Mouse (Mus musculus): ENCODE data around the gene Olfr1191-ps1.
"Not testable (repeated sequence)": the region's sequence is repeated elsewhere in the genome, so short reads cannot be mapped to it uniquely, and the experiment has no call there.

Olfr1191-ps1 gene

DNA sequence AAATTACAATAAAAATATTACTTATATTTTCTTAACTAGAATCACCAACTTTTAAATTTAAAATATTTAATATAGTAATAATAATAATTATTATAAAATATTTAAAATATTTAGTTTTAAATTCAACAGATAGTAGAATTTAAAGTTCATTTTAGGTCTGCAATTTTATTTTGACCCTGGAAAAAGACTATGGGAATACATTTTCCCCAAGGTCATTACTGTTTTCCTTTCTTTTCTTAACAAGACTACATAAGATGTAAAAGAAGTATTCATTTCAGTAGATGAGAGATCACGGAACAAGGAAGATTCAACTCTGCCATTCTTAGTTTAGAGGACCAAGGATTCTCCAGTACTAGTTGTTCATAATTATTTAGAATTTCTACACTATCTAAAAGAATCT lies at the start of gene Olfr1191-ps1:
TSS of gene Olfr1191-ps1 (plus strand) at position 301 of the 400 bp plus-strand sequence.
- DNase-seq (ENCODE audit: low spot score in 2 of 2): not testable (repeated sequence)

DNA sequence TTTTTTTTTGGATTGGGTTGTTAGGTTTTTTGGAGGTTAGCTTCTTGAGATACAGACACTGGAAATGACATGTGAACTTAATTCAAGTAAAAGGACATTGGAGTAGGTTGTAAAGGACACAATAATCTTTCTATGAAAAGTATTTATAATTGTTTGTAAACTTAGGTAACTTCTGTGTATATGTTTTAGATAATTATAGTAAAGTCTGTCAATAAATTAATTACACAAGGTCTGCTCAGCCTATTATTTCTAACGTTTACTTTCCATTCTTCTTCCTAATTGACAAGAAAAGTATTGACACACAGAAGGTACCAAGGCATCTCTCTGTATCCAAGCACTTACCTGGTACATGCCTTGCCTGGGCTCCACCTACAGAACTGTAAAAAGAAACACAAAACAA lies 7.9 kb downstream of the Olfr1191-ps1 start, which contains the start of gene Olfr1192-ps1:
TSS of gene Olfr1192-ps1 (plus strand) at position 301 of the 400 bp plus-strand sequence.
- DNase-seq (ENCODE audit: low spot score in 2 of 2): no peak

DNA sequence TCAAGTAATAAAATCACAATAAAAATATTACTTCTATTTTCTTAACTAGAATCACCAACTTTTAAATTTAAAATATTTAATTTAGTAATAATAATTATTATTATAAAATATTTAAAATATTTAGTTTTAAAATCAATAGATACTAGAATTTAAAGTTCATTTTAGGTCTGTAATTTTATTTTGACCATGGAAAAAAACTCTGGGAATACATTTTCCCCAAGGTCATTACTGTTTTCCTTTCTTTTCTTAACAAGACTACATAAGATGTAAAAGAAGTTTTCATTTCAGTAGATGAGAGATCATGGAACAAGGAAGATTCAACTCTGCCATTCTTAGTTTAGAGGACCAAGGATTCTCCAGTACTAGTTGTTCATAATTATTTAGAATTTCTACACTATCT lies 35.0 kb downstream of the Olfr1191-ps1 start, which contains the start of gene Olfr1193:
TSS of gene Olfr1193 (plus strand) at position 301 of the 400 bp plus-strand sequence.
- DNase-seq (ENCODE audit: low spot score in 2 of 2): not testable (repeated sequence)

DNA sequence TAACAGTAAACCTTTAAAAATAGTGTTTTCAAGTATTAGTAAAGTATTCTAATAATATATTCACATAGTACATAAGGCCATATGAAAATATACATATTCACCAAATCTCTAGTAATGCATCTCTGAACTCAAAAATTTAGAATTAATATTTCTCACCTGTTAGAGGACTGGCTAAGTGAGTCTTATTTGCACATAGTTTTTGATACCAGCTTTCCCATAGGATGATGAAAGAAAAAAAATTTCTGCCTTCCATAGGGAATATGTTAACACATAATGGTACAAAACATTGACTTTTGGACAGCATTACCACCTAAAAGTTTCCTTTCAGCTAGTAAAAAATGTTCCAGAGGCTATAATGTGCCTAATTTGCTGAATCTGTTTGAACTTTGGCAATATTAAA lies 48.7 kb downstream of the Olfr1191-ps1 start, which contains the start of gene Olfr1195:
TSS of gene Olfr1195 (minus strand) at position 101 of the 400 bp plus-strand sequence.
- DNase-seq (ENCODE audit: low spot score in 2 of 2): no peak

Measured in urinary bladder, adult 18-20 months (tissue).